9 mouse cellular contexts compared by ENCODE assay signal in genomic region chr19:55895807-55896420, GRCm38 (mm10).
DNase-seq lines count a peak whose midpoint lies in the region; ATAC-seq and TF ChIP-seq lines count a peak whose summit lies in the region.
"Had no signal": no experiment of that assay in that cellular context is flagged by ENCODE, and none has a peak within 500 bp of the region (broad histone marks: within the 10 kb centered on the region; RNA-seq: fewer than 3 reads in every experiment).

No protein-coding gene starts in this region.

- peaks cover 9% of the 10 kb centered on the region for H3K27me3 ChIP-seq in embryonic facial prominence, embryonic 13.5 days
- no peaks in the 10 kb centered on the region for H3K27me3 ChIP-seq in intestine, embryonic 15.5 days (replicated peaks)
- 0 out of 2 replicates have a peak, but pooled peaks cover 4% of the 10 kb centered on the region for H3K27me3 ChIP-seq in midbrain, postnatal 0 days (ENCODE audit: insufficient read depth, low read length)

- DNase-seq in layer of hippocampus, adult 2 months (ENCODE audit: low spot score in 2 of 2), result no peak
- DNase-seq in layer of hippocampus, postnatal 10 days (ENCODE audit: low spot score in 2 of 2), result no peak
- no peak for DNase-seq in midbrain, postnatal 0 days (ENCODE audit: low spot score)
- DNase-seq in embryo, embryonic 10 days (ENCODE audit: low spot score), result no peak
- DNase-seq in T-cell, adult 2 months (ENCODE audit: low spot score), result no peak
- DNase-seq: thymus, adult 18-20 months had no signal

- 27% methylated on average over 4 of the region's 4 CpGs for WGBS in embryonic facial prominence, embryonic 13.5 days
- 47% methylated on average over 4 of the region's 4 CpGs for WGBS in intestine, embryonic 15.5 days
- 9% methylated on average over 4 of the region's 4 CpGs for WGBS in midbrain, postnatal 0 days

- peak overlapping the region; percentile 71 for H3K4me2 ChIP-seq in embryonic facial prominence, embryonic 13.5 days
- peak overlapping the region; percentile 63 for H3K4me2 ChIP-seq in intestine, embryonic 15.5 days (replicated peaks)
- peak overlapping the region; percentile 60 for H3K4me2 ChIP-seq in midbrain, postnatal 0 days (ENCODE audit: low read depth, low read length, poor library complexity, severe bottlenecking)

- no peaks in the 10 kb centered on the region for H3K36me3 ChIP-seq in embryonic facial prominence, embryonic 13.5 days
- H3K36me3 ChIP-seq in intestine, embryonic 15.5 days, result no peaks in the 10 kb centered on the region
- no peaks in the 10 kb centered on the region for H3K36me3 ChIP-seq in midbrain, postnatal 0 days (ENCODE audit: insufficient read depth, low read length)

- no peaks in the 10 kb centered on the region for H3K9me3 ChIP-seq in embryonic facial prominence, embryonic 13.5 days
- H3K9me3 ChIP-seq in intestine, embryonic 15.5 days, result no peaks in the 10 kb centered on the region
- no peaks in the 10 kb centered on the region for H3K9me3 ChIP-seq in midbrain, postnatal 0 days (ENCODE audit: low read length)

- peaks cover 70% of the 10 kb centered on the region for H3K4me1 ChIP-seq in embryonic facial prominence, embryonic 13.5 days
- peaks cover 38% of the 10 kb centered on the region for H3K4me1 ChIP-seq in intestine, embryonic 15.5 days (replicated peaks)
- H3K4me1 ChIP-seq in midbrain, postnatal 0 days (ENCODE audit: insufficient read depth, low read length), result no peaks in the 10 kb centered on the region

- no peak for TF ChIP-seq CTCF in layer of hippocampus, adult 2 months (conservative IDR thresholded peaks at IDR 0.05)
- TF ChIP-seq CTCF in midbrain, postnatal 0 days (IDR thresholded peaks at IDR 0.05), result no peak

- no peak overlapping the region for H3K27ac ChIP-seq in layer of hippocampus, adult 2 months
- H3K27ac ChIP-seq in embryonic facial prominence, embryonic 13.5 days, result 0 out of 2 replicates have a peak overlapping the region, but pooled peaks have one; percentile 1
- H3K27ac ChIP-seq in intestine, embryonic 15.5 days, result no peak overlapping the region
- peak overlapping the region; percentile 84 for H3K27ac ChIP-seq in midbrain, postnatal 0 days (ENCODE audit: low read depth, low read length)

- peak overlapping the region; percentile 68 for H3K9ac ChIP-seq in embryonic facial prominence, embryonic 13.5 days
- no peak overlapping the region for H3K9ac ChIP-seq in intestine, embryonic 15.5 days
- peak overlapping the region; percentile 70 for H3K9ac ChIP-seq in midbrain, postnatal 0 days (replicated peaks; ENCODE audit: low read length, poor library complexity, severe bottlenecking)

- ATAC-seq in embryonic facial prominence, embryonic 13.5 days (ENCODE audit: insufficient number of reproducible peaks, insufficient read depth, low FRiP score, low TSS enrichment, low read depth), result no peak
- no peak for ATAC-seq in intestine, embryonic 15.5 days
- ATAC-seq in midbrain, postnatal 0 days (ENCODE audit: low FRiP score), result no peak
- ATAC-seq in megakaryocyte, adult 5-6 weeks (ENCODE audit: poor library complexity, severe bottlenecking), result no peak

- H3K4me3 ChIP-seq in layer of hippocampus, adult 2 months, result peak overlapping the region; percentile 37; the same call in 1 of the 2 replicates
- peak overlapping the region; percentile 37 for H3K4me3 ChIP-seq in embryonic facial prominence, embryonic 13.5 days
- H3K4me3 ChIP-seq in intestine, embryonic 15.5 days (replicated peaks), result no peak overlapping the region
- H3K4me3 ChIP-seq in midbrain, postnatal 0 days (ENCODE audit: low read depth, low read length), result peak overlapping the region; percentile 43

Comparison
In these comparisons a context has a peak if more than half of its experiments do, and no peak if none do; other contexts are left out.
1. H3K27ac ChIP-seq: peak in embryonic facial prominence, embryonic 13.5 days (single experiment) and midbrain, postnatal 0 days (single experiment); none in layer of hippocampus, adult 2 months (single experiment) and intestine, embryonic 15.5 days (single experiment).
2. Peak in every context shown above with its lines, with median percentiles within 50 percentile points of each other: H3K4me2 ChIP-seq.